13 mouse cellular contexts compared by ENCODE assay signal in genomic region chr19:49855481-49856035, GRCm38 (mm10).
DNase-seq lines count a peak whose midpoint lies in the region; ATAC-seq and TF ChIP-seq lines count a peak whose summit lies in the region.
"Had no signal": no experiment of that assay in that cellular context is flagged by ENCODE, and none has a peak within 500 bp of the region (broad histone marks: within the 10 kb centered on the region; RNA-seq: fewer than 3 reads in every experiment).

No protein-coding gene starts in this region.

- H3K9ac ChIP-seq in kidney, postnatal 0 days (ENCODE audit: low read depth, low read length), result no peak overlapping the region
- H3K9ac ChIP-seq in hindbrain, embryonic 16.5 days (ENCODE audit: low read depth, low read length), result no peak overlapping the region
- H3K9ac ChIP-seq: lung, embryonic 14.5 days had no signal

- WGBS in kidney, postnatal 0 days, result 24% methylated on average over 9 of the region's 9 CpGs
- 49% methylated on average over 9 of the region's 9 CpGs for WGBS in hindbrain, embryonic 16.5 days

- H3K36me3 ChIP-seq in kidney, postnatal 0 days (ENCODE audit: insufficient read depth, low read length), result no peaks in the 10 kb centered on the region
- no peaks in the 10 kb centered on the region for H3K36me3 ChIP-seq in hindbrain, embryonic 16.5 days (ENCODE audit: control insufficient read depth, insufficient read depth, low read length)

- H3K27ac ChIP-seq in kidney, postnatal 0 days, result no peak overlapping the region
- H3K27ac ChIP-seq in hindbrain, embryonic 16.5 days (ENCODE audit: low read depth, low read length), result no peak overlapping the region

- H3K4me1 ChIP-seq in kidney, postnatal 0 days (replicated peaks; ENCODE audit: insufficient read depth, low read length), result no peaks in the 10 kb centered on the region
- H3K4me1 ChIP-seq in hindbrain, embryonic 16.5 days (ENCODE audit: control insufficient read depth, insufficient read depth, low read depth, low read length), result no peaks in the 10 kb centered on the region
- H3K4me1 ChIP-seq: megakaryocyte, embryonic 14.5 days had no signal

- no peak overlapping the region for H3K4me2 ChIP-seq in kidney, postnatal 0 days (ENCODE audit: low read length)
- no peak overlapping the region for H3K4me2 ChIP-seq in hindbrain, embryonic 16.5 days (ENCODE audit: low read length)
- H3K4me2 ChIP-seq: lung, embryonic 14.5 days had no signal

- no peak for TF ChIP-seq CTCF in kidney, postnatal 0 days (IDR thresholded peaks at IDR 0.05; ENCODE audit: low read depth)

- intact Hi-C loops in heart, postnatal 36 days (cut with DNase I), result no loop called here

- H3K9me3 ChIP-seq in kidney, postnatal 0 days (replicated peaks; ENCODE audit: low read length), result no peaks in the 10 kb centered on the region
- H3K9me3 ChIP-seq in hindbrain, embryonic 16.5 days (ENCODE audit: control insufficient read depth, low read length), result no peaks in the 10 kb centered on the region

- H3K27me3 ChIP-seq in kidney, postnatal 0 days (ENCODE audit: insufficient read depth, low read length), result no peaks in the 10 kb centered on the region
- H3K27me3 ChIP-seq in hindbrain, embryonic 16.5 days (replicated peaks; ENCODE audit: control insufficient read depth, insufficient read depth, low read length), result no peaks in the 10 kb centered on the region
- H3K27me3 ChIP-seq: megakaryocyte, embryonic 14.5 days had no signal

- H3K4me3 ChIP-seq in kidney, postnatal 0 days (replicated peaks; ENCODE audit: low read depth, low read length), result no peak overlapping the region
- no peak overlapping the region for H3K4me3 ChIP-seq in hindbrain, embryonic 16.5 days (ENCODE audit: low read length)
- H3K4me3 ChIP-seq: megakaryocyte, embryonic 14.5 days had no signal

- ATAC-seq in kidney, postnatal 0 days (replicated peaks; ENCODE audit: low FRiP score, low read depth), result no peak
- ATAC-seq in hindbrain, embryonic 16.5 days, result peak; percentile 84

- DNase-seq in kidney, postnatal 0 days (ENCODE audit: low spot score), result peak; percentile 12
- DNase-seq in kidney, postnatal 36 days, result no peak
- peak; percentile 36 for DNase-seq in MN1 (ENCODE audit: low spot score)
- peak; percentile 47 for DNase-seq in embryo, embryonic 11 days
- DNase-seq in heart, postnatal 36 days, result no peak
- DNase-seq in liver, result no peak
- DNase-seq in thymus, postnatal 0 days (ENCODE audit: low spot score), result no peak
- DNase-seq: heart, adult 18-20 months; kidney, postnatal 25 days; lung, embryonic 14.5 days; spleen, adult 18-20 months had no signal

Comparison
In these comparisons a context has a peak if more than half of its experiments do, and no peak if none do; other contexts are left out.
1. DNase-seq: peak in kidney, postnatal 0 days (single experiment), MN1 (single experiment) and embryo, embryonic 11 days (single experiment); none in kidney, postnatal 36 days (0 of 2), heart, postnatal 36 days (0 of 2), liver (single experiment) and thymus, postnatal 0 days (single experiment).